Mouse (Mus musculus): ENCODE results near the gene Nyap2. TPM values are rescaled to one million over a fixed set of nuclear protein-coding genes. Genes with fewer than 3 reads are reported as not detected.

Gene Nyap2
- total and polyA plus RNA-seq, 3 experiments, result not detected

DNA sequence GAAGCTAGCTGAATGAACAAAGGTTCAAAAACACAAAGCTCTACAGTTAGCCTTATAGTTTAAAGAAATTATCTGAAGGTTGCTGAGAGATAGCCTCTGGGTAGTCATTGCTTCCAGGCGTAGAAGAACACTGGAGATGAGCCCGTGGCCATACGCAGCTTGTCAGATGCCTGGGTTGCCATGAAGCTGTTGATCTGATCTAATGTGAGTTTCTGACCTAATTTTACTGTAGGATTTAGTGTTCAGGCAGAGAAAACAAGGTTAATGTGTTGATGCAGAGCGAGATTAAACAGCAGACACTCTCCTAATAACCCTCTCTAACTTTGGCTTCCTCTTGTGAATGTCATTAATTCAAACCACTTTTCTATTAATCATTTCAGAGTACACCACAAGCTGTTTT lies 16.1 kb downstream of the Nyap2 start (continued):
- TF ChIP-seq MEF2A (IDR thresholded peaks at IDR 0.05; ENCODE audit: borderline replicate concordance, low read depth, low read length), result no peak

DNA sequence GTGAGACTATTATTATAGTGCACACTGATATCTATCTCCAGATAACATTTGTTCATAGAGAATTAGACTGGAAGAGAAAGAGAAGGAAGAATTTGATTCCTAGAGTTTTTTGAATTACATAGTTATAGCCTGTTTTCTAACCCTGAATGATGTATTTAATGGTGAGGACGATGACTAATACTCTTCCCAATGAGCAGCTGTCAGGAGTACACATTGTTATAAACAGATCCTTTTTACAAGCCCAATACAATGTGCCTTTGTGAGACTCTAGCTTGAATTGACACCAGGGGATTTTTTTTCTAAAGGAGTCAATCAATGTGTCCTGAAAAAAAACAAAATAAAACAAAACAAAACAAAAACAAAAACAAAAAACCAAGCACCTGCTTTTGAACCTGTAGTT lies 22.2 kb downstream of the Nyap2 start:
- Histone ChIP-seq H3K4me2 (ENCODE audit: insufficient read depth, low read depth, poor library complexity, severe bottlenecking) (no peak overlapping the region), H3K4me3 (replicated peaks in 1 of 3; ENCODE audit: low read depth in 2 of 3, low read length in 2 of 3, poor library complexity in 1 of 3) (no peak overlapping the region)
- dilution Hi-C loops (cut with MboI; ENCODE audit: extremely low pct_ligation_motif_present, extremely low pct_unique_long_range_greater_than_20kb, low sequenced_read_pairs), result no loop called here

DNA sequence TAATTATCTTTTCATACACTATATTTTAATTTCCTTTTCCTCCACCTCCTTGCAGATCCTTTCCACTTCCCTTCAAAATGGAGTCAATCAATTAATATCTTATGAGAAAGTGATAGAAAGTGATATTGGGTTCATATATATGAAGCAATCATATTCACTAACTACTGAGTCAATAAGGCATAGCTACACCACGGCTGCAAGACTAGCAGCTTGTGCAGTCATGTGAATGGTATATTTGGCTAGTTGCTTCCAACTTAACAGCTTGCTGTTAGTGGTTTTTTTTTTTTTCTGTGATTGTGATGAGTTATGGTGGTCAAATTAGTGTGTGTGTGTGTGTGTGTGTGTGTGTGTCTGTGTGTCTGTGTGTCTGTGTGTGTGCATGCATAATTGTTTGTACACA lies 25.0 kb downstream of the Nyap2 start:
- Histone ChIP-seq H3K36me3 (replicated peaks in 1 of 2; ENCODE audit: control insufficient read depth in 1 of 2, insufficient read depth in 1 of 2, low read length in 1 of 2) (no peaks in the 10 kb centered on the region), H3K79me2 (replicated peaks; ENCODE audit: control insufficient read depth, extremely low read depth, insufficient read depth, poor library complexity, severe bottlenecking) (no peaks in the 10 kb centered on the region), H3K27ac (ENCODE audit: insufficient read depth, low read depth) (no peak overlapping the region), H3K9ac (ENCODE audit: insufficient read depth, low read depth) (no peak overlapping the region), H3K4me1 (ENCODE audit: control insufficient read depth in 1 of 2, insufficient read depth in 2 of 2) (no peaks in the 10 kb centered on the region), H3K4me3 (replicated peaks in 1 of 3; ENCODE audit: low read depth in 2 of 3, low read length in 2 of 3, poor library complexity in 1 of 3) (no peak overlapping the region), H3K27me3 (replicated peaks) (no peaks in the 10 kb centered on the region), H3K9me3 (replicated peaks; ENCODE audit: low read length) (no peaks in the 10 kb centered on the region), H3K4me2 (ENCODE audit: insufficient read depth, low read depth, poor library complexity, severe bottlenecking) (no peak overlapping the region)
- TF ChIP-seq IRF4 (IDR thresholded peaks at IDR 0.05; ENCODE audit: low read depth, low read length) (no peak), POLR2A (IDR thresholded peaks at IDR 0.05; ENCODE audit: low read depth, low read length) (no peak), TBP (conservative IDR thresholded peaks at IDR 0.05; ENCODE audit: low read depth, low read length) (no peak), RCOR1 (conservative IDR thresholded peaks at IDR 0.05; ENCODE audit: low read depth, low read length) (no peak), MAX (IDR thresholded peaks at IDR 0.05; ENCODE audit: low read length) (no peak), CHD2 (IDR thresholded peaks at IDR 0.05; ENCODE audit: low read length) (no peak), JUN (IDR thresholded peaks at IDR 0.05; ENCODE audit: insufficient read depth, low read depth, low read length) (no peak), MAZ (IDR thresholded peaks at IDR 0.05; ENCODE audit: low read depth, low read length) (no peak), CHD1 (IDR thresholded peaks at IDR 0.05; ENCODE audit: low read depth, low read length) (no peak)
- in situ Hi-C loops (cut with MboI; ENCODE audit: low pct_ligation_motif_present, low pct_unique_long_range_greater_than_20kb, low sequenced_read_pairs) (no loop called here), dilution Hi-C loops (cut with MboI; ENCODE audit: extremely low pct_ligation_motif_present, extremely low pct_unique_long_range_greater_than_20kb, low sequenced_read_pairs) (no loop called here)
- no peak for DNase-seq (ENCODE audit: extremely low read depth)

More for the DNA sequence above, 22.2 kb downstream of the Nyap2 start:
- DNase-seq (ENCODE audit: extremely low read depth), result no peak
- Histone ChIP-seq H3K79me2 (replicated peaks; ENCODE audit: control insufficient read depth, extremely low read depth, insufficient read depth, poor library complexity, severe bottlenecking) (no peaks in the 10 kb centered on the region), H3K9ac (ENCODE audit: insufficient read depth, low read depth) (no peak overlapping the region), H3K9me3 (replicated peaks; ENCODE audit: low read length) (no peaks in the 10 kb centered on the region), H3K36me3 (replicated peaks in 1 of 2; ENCODE audit: control insufficient read depth in 1 of 2, insufficient read depth in 1 of 2, low read length in 1 of 2) (no peaks in the 10 kb centered on the region), H3K4me1 (ENCODE audit: control insufficient read depth in 1 of 2, insufficient read depth in 2 of 2) (no peaks in the 10 kb centered on the region), H3K27ac (ENCODE audit: insufficient read depth, low read depth) (no peak overlapping the region), H3K27me3 (replicated peaks) (no peaks in the 10 kb centered on the region)
- TF ChIP-seq GABPA (IDR thresholded peaks at IDR 0.05; ENCODE audit: insufficient replicate concordance, low read depth, low read length), result no peak
- TF ChIP-seq CHD1 (IDR thresholded peaks at IDR 0.05; ENCODE audit: low read depth, low read length), result no peak
- TF ChIP-seq PAX5 (IDR thresholded peaks at IDR 0.05; ENCODE audit: low read length), result no peak
- in situ Hi-C loops (cut with MboI; ENCODE audit: low pct_ligation_motif_present, low pct_unique_long_range_greater_than_20kb, low sequenced_read_pairs), result no loop called here

DNA sequence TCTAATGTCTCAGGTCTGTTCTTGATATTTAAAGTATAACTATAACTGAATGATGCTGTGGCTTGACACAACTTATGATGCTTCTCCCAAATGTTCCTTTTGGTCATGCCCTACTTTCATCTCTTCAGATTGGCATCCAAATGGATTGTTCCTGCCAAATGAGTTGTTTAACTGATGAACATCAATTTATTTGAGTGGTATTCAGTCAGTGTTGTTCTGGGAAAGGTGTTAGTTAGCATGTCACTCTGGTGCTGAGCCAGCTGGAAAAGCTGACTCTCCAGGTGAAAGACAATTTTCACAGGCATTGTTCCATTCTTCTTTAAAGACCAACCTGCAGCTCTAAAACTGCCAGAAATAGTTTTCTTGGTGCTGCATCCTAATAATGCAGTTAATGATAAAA lies 43.0 kb downstream of the Nyap2 start:
- Histone ChIP-seq H3K27ac (ENCODE audit: insufficient read depth, low read depth) (no peak overlapping the region), H3K4me3 (replicated peaks in 1 of 3; ENCODE audit: low read depth in 2 of 3, low read length in 2 of 3, poor library complexity in 1 of 3) (no peak overlapping the region), H3K79me2 (replicated peaks; ENCODE audit: control insufficient read depth, extremely low read depth, insufficient read depth, poor library complexity, severe bottlenecking) (no peaks in the 10 kb centered on the region), H3K9ac (ENCODE audit: insufficient read depth, low read depth) (no peak overlapping the region), H3K36me3 (replicated peaks in 1 of 2; ENCODE audit: control insufficient read depth in 1 of 2, insufficient read depth in 1 of 2, low read length in 1 of 2) (no peaks in the 10 kb centered on the region), H3K4me2 (ENCODE audit: insufficient read depth, low read depth, poor library complexity, severe bottlenecking) (no peak overlapping the region), H3K4me1 (ENCODE audit: control insufficient read depth in 1 of 2, insufficient read depth in 2 of 2) (no peaks in the 10 kb centered on the region), H3K27me3 (replicated peaks) (no peaks in the 10 kb centered on the region), H3K9me3 (replicated peaks; ENCODE audit: low read length) (no peaks in the 10 kb centered on the region)
- DNase-seq (ENCODE audit: extremely low read depth), result no peak
- no peak for TF ChIP-seq ZMIZ1 (IDR thresholded peaks at IDR 0.05; ENCODE audit: low read depth, low read length)
- TF ChIP-seq ZKSCAN1 (IDR thresholded peaks at IDR 0.05; ENCODE audit: borderline replicate concordance, low read depth, low read length), result no peak
- TF ChIP-seq USF1 (IDR thresholded peaks at IDR 0.05; ENCODE audit: low read depth, low read length), result no peak
- TF ChIP-seq ETS1 (conservative IDR thresholded peaks at IDR 0.05; ENCODE audit: low read depth, low read length), result no peak
- no peak for TF ChIP-seq E2F4 (IDR thresholded peaks at IDR 0.05; ENCODE audit: insufficient replicate concordance, low read depth, low read length)
- no peak for TF ChIP-seq NELFE (IDR thresholded peaks at IDR 0.05; ENCODE audit: low read depth, low read length)
- no peak for TF ChIP-seq GABPA (IDR thresholded peaks at IDR 0.05; ENCODE audit: insufficient replicate concordance, low read depth, low read length)
- dilution Hi-C loops (cut with MboI; ENCODE audit: extremely low pct_ligation_motif_present, extremely low pct_unique_long_range_greater_than_20kb, low sequenced_read_pairs), result no loop called here
- in situ Hi-C loops (cut with MboI; ENCODE audit: low pct_ligation_motif_present, low pct_unique_long_range_greater_than_20kb, low sequenced_read_pairs), result no loop called here
